Mouse (Mus musculus) liver, embryonic 14.5 days (tissue): ENCODE data around the gene Psmc6. TPM values are rescaled to one million over a fixed set of nuclear protein-coding genes. Genes with fewer than 3 reads are reported as not detected.

ENCODE experiments used
- ATAC-seq: fragments of 200-750 bp; cut with Nextera tagmentation; 2 replicates; pipeline ENCODE4 v1.8.0; 2017; ENCODE audit warnings: moderate number of reproducible peaks, mild to moderate bottlenecking, moderate library complexity; ENCODE audit not compliant: insufficient read depth
- DNase-seq, 3 experiments: peaks; one replicate each; pipeline ENCODE4 v3.0.0-alpha.2; 2012 to 2013; ENCODE audit warnings: low read depth in 3 of 3, low spot score in 3 of 3
- H3K27ac ChIP-seq: fragments of 300-500 bp; sonication (generic); 2 replicates; pipeline ENCODE4 v1.5.1; 2014; ENCODE audit warnings: moderate library complexity, mild to moderate bottlenecking, control low read depth, inconsistent platforms
- H3K27me3 ChIP-seq: fragments of 300-500 bp; sonication (generic); 2 replicates; pipeline ENCODE4 v1.6.1; 2014; ENCODE audit warnings: mild to moderate bottlenecking, low read length, moderate library complexity; ENCODE audit not compliant: control insufficient read depth, insufficient read depth
- H3K36me3 ChIP-seq: fragments of 300-500 bp; sonication (generic); replicated peaks from 2 replicates; pipeline ENCODE4 v1.6.1; 2014; ENCODE audit warnings: low read depth; ENCODE audit not compliant: control insufficient read depth, insufficient read depth
- H3K4me1 ChIP-seq, 2 experiments: fragments of 200-500 bp in 1 of 2; fragments of 300-500 bp in 1 of 2; sonication (generic) in 1 of 2; replicated peaks; 2 replicates each; pipeline ENCODE4 v1.6.1; 2012 to 2014; ENCODE audit warnings: antibody characterized with exemption in 1 of 2, inconsistent platforms in 1 of 2, low read length in 1 of 2; ENCODE audit not compliant: control insufficient read depth in 2 of 2, insufficient read depth in 2 of 2
- H3K4me2 ChIP-seq: fragments of 300-500 bp; sonication (generic); 2 replicates; pipeline ENCODE4 v1.6.1; 2014; ENCODE audit warnings: low read depth, mild to moderate bottlenecking, control low read depth, moderate library complexity
- H3K4me3 ChIP-seq, 2 experiments: fragments of 200-500 bp in 1 of 2; fragments of 300-500 bp in 1 of 2; sonication (generic) in 1 of 2; 2 replicates each; pipeline ENCODE4 v1.5.1; 2012 to 2014; ENCODE audit warnings: low read depth in 2 of 2, low read length in 2 of 2, mild to moderate bottlenecking in 2 of 2, control low read depth in 1 of 2, inconsistent platforms in 1 of 2, moderate library complexity in 1 of 2; ENCODE audit not compliant: insufficient read depth in 1 of 2
- H3K9ac ChIP-seq: fragments of 300-500 bp; sonication (generic); replicated peaks from 2 replicates; pipeline ENCODE4 v1.6.1; 2014; ENCODE audit warnings: mild to moderate bottlenecking, control low read depth, moderate library complexity
- H3K9me3 ChIP-seq: fragments of 300-500 bp; sonication (generic); 2 replicates; pipeline ENCODE4 v1.6.1; 2016; ENCODE audit warnings: low read length, mixed read lengths; ENCODE audit not compliant: control insufficient read depth
- CTCF ChIP-seq: IDR thresholded peaks from 2 replicates; pipeline ENCODE4 v1.5.1; 2016; ENCODE audit warnings: antibody characterized with exemption, low read depth, control low read depth
- EP300 ChIP-seq: IDR thresholded peaks from 2 replicates; pipeline ENCODE4 v1.6.1; 2016; ENCODE audit warnings: antibody characterized with exemption, low read depth
- WGBS: fragments of 180-500 bp; shearing (Covaris S2); extraction: QIAGEN DNeasy Blood & Tissue Kit; methylation state at CpG from one replicate; pipeline ENCODE4 v1.1.7; 2014; ENCODE audit not compliant: insufficient replicate concordance; 5-methylcytosine and 5-hydroxymethylcytosine counted together
- polyA plus RNA-seq, 2 experiments: library from polyadenylated mRNA; depleted of rRNA in 1 of 2; stranded (reverse) in 1 of 2; unstranded in 1 of 2; fragments of >200 nt; fragmentation: Nextera tagmentation in 1 of 2; extraction: Ambion mirVana in 1 of 2; gene quantifications; 2 replicates each; pipeline versions ENCODE4 v1.2.1 to v1.2.3; 2012 to 2014

The Psmc6 gene
- polyA plus RNA-seq, 2 experiments: 58.1 to 113 TPM

DNA sequence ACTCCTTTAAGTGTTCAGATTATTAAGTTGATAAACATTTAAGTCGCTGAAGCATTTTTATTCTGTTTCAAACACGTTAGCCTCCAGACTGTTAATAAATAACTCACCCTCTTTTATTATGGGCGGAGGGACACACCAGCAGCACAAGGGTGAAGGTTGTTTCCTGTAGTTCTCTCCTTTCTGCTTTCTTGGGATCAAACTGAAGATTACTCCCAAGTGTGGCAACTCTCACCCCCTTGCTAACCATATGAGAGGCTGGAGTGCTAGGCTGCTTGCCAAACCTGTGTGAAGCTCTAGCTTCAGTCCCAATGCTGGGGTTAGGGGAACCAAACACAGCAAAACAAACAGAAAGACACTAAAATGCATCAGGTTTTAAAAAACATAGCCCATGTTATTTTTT, 49.2 kb downstream of the Psmc6 start:
- H3K27me3 ChIP-seq: no peaks in the 10 kb centered on the region
- H3K4me1 ChIP-seq: no peaks in the 10 kb centered on the region
- H3K27ac ChIP-seq: no peak overlapping the region
- TF ChIP-seq CTCF (no peak), EP300 (no peak)
- 64% methylated on average over 3 of the region's 3 CpGs for WGBS
- ATAC-seq (no peak), DNase-seq (no peak)
- no peak overlapping the region for H3K4me3 ChIP-seq
- no peak overlapping the region for H3K4me2 ChIP-seq
- no peaks in the 10 kb centered on the region for H3K9me3 ChIP-seq
- no peak overlapping the region for H3K9ac ChIP-seq
- H3K36me3 ChIP-seq: no peaks in the 10 kb centered on the region; the same call in 1 of the 2 replicates

GRCm38 (mm10) chr14:45380756-45381155, 51.2 kb downstream of the Psmc6 start:
- no peak overlapping the region for H3K27ac ChIP-seq
- no peaks in the 10 kb centered on the region for H3K9me3 ChIP-seq
- TF ChIP-seq CTCF (no peak), EP300 (no peak)
- H3K9ac ChIP-seq: no peak overlapping the region
- H3K4me1 ChIP-seq: no peaks in the 10 kb centered on the region
- no peak overlapping the region for H3K4me2 ChIP-seq
- 73% methylated on average over 6 of the region's 6 CpGs for WGBS
- H3K27me3 ChIP-seq: no peaks in the 10 kb centered on the region
- ATAC-seq (no peak), DNase-seq (no peak)
- no peak overlapping the region for H3K4me3 ChIP-seq
- H3K36me3 ChIP-seq: no peaks in the 10 kb centered on the region; the same call in 1 of the 2 replicates

GRCm38 (mm10) chr14:45382912-45383311, 53.3 kb downstream of the Psmc6 start:
- ATAC-seq: no peak
- Histone ChIP-seq H3K9ac (no peak overlapping the region), H3K36me3 (no peaks in the 10 kb centered on the region; the same call in 1 of the 2 replicates), H3K27me3 (no peaks in the 10 kb centered on the region), H3K4me2 (no peak overlapping the region), H3K9me3 (no peaks in the 10 kb centered on the region), H3K4me3 (no peak overlapping the region), H3K27ac (no peak overlapping the region), H3K4me1 (peaks cover 6 to 11% of the 10 kb centered on the region in 2 experiments)
- WGBS: 64% methylated on average over 4 of the region's 4 CpGs
- no peak for DNase-seq
- TF ChIP-seq EP300 (no peak), CTCF (peak; percentile 65)

DNA sequence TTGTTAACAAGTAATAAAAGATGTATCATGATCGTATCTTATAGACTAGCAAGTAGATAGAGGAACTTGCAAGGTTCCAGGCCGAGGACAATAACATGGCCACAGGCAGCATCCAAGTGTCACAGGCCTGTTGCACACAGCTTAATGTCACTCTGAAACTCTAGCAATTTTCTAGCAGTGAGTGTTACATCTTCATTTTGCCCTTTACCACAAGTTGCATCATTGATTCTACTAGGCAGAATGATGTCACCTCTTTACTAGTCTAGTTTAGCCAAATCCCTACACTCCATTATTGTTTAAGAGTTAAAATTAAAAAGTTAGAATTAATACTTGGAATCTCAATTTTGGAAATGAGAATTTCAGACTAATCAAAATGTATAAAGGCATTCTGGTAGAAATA, 56.0 kb downstream of the Psmc6 start:
- no peak for TF ChIP-seq EP300
- no peak for TF ChIP-seq CTCF
- Histone ChIP-seq H3K4me1 (peaks cover 6 to 19% of the 10 kb centered on the region in 2 experiments), H3K9me3 (no peaks in the 10 kb centered on the region), H3K36me3 (no peaks in the 10 kb centered on the region; the same call in 1 of the 2 replicates), H3K27ac (no peak overlapping the region), H3K4me3 (no peak overlapping the region), H3K9ac (no peak overlapping the region), H3K27me3 (no peaks in the 10 kb centered on the region), H3K4me2 (no peak overlapping the region)
- WGBS: 73% methylated on average over 2 of the region's 2 CpGs
- DNase-seq (no peak), ATAC-seq (no peak)

DNA sequence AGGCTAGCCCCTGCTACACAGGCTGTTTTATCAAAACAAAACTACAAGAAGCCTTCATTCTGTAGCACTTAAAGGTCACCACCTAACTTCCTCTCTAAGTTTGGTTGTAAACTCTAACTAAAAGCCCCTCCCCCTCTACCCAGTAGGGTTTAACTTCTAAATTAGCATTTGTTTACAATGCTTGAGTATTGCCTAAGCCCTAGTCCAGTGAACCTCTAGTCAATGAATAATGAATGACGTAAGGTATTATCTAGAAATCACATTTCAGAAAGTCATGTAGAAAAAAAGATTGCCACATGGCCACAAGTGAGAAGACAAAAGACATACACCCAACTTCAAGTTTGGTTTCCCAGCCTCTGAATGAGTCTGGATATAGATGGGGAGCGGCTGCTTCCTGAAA, 57.9 kb downstream of the Psmc6 start:
- no peaks in the 10 kb centered on the region for H3K9me3 ChIP-seq
- peak overlapping the region; percentile 66 to 68 for H3K4me3 ChIP-seq
- TF ChIP-seq CTCF (no peak), EP300 (no peak)
- H3K27ac ChIP-seq: peak overlapping the region; percentile 41
- H3K27me3 ChIP-seq: no peaks in the 10 kb centered on the region
- peak overlapping the region; percentile 76 for H3K4me2 ChIP-seq
- DNase-seq (peak; percentile 12 to 37 (median 27)), ATAC-seq (no peak)
- H3K4me1 ChIP-seq: peaks cover 6 to 19% of the 10 kb centered on the region in 2 experiments
- peak overlapping the region; percentile 64 for H3K9ac ChIP-seq
- 4% methylated on average over 2 of the region's 2 CpGs for WGBS
- H3K36me3 ChIP-seq: no peaks in the 10 kb centered on the region
